Mouse (Mus musculus) stomach, adult 2 months (tissue): ENCODE data around the gene Fam166b. TPM values are rescaled to one million over a fixed set of nuclear protein-coding genes. Genes with fewer than 3 reads are reported as not detected.

Source experiments
- polyA plus RNA-seq: library from polyadenylated mRNA; depleted of rRNA; stranded (reverse); fragments of >200 nt; gene quantifications from 2 replicates; pipeline ENCODE4 v1.2.3, GENCODE M21; 2012; rRNA removed

Fam166b gene
- polyA plus RNA-seq: 0.10 and 0.21 TPM in 2 replicates

DNA sequence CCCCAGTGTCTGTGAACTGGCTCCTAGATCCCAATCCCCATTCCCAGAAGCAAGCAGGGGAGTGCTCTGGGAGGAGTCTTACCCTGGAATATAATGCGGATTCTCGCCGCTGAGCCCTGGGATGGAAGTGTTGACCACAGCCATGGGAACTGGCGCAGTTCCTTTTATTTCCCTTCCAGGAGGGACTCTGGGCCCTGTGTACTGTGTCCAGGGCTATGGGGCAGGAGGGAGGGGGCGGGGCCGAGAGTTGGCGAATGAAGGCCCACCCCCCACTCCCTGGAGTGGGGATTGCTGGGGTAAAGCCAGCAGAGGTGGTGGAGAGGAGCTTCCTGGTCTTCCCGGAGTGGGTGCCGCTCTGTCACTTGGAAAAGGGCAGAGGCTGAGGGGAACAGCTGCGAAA lies at the start of gene Fam166b:
Fam166b (minus strand) TSS at position 189 of the 400 bp plus-strand sequence.

DNA sequence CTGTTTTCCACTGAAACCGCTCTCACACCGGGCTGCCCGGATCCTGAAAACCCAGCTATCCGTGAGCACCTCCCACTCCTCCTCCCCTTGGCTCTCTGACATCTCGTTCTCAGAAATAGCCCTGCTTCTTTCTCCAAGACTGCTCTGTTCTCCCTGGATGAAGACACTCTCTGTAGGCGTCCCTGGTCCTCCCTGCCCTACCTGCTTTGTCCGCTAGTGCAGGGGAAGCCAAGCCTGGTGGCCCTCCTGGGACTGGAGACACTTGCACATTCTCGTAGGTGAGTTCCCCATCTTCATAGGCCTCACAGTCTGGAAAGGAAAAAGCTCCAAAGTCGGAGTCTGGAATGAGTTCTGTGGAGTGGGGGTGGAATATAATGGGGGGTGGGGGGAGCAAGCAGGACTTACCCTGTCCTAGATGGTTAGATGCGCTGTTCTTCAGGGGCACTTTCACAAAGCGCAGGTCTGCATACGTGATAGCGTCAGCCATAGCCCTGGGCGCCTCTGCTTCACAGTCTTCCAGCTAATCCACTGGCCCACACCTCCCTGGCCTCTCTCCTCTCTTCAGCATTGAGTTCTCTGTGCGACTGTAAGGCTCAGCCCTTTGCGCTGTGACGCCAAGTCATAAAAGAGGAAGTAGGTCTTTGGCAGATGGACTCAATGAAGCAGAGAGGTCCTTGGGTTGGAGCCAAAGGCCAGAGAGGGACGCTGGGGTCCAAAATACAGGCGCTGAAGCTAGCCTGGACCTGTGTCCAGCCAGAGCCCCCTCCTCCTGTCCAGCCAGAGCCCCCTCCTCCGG lies 25.3 kb upstream of the Fam166b start, which contains the start of gene Cd72:
Cd72 (minus strand) TSS at position 588 of the 796 bp plus-strand sequence.

DNA sequence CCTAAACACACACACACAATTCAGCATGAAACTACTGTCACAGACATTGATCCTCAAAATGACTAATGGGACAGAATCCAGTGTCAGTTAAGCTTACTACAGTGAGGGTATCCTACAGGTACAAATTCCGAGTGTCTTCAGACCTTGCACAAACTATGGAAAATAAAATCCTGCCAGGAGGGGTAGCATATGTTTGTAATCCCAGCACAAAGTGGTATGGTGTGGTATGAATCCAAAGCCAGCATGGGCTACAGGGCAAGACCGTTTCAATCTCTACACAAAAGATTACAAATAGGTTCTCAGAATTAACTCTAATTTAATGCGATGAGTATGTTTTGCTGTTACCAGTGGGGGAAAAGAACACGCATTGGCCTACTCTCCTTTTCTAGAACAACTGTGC lies 12.7 kb upstream of the Fam166b start, which contains the start of gene Tesk1:
Tesk1 (plus strand) TSS at position 301 of the 400 bp plus-strand sequence.

DNA sequence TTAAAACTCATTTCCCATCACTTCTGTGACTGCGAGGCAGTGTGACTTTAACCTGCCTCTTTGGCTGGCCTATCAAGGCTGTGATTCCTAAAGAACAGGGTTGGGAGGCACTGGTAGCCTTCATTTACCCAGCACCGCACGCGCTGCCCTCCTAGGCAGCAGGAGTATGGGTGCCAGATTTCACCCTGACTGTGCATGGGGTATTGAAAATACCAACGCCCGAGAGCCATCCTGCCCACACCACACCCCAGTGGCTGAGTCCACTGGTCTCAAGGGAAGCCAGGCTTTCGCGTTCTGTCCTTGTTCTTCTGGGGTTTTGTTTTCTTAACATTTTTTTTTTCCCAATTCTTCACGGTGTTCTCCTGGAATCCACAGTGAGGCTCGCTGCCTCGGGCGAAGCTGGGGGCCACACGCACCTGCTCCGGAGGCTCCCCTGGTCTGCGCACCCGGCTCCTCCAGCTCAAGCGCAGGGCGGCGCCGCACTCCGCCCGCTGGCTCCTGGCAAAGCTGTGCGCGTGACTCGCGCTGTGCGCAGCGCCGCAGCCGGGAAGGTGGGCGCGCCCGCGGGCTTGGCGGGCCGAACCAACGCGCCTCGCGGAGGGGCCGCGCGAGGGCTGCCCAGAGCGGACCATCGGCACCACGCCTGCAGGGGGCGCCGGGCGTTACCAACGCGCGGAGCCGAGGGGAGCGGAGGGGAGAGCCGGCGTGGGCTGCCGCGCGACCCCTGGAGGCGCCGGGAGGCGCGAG lies 47.4 kb downstream of the Fam166b start, which contains the start of gene Rusc2:
Rusc2 (plus strand) TSS at position 572 of the 747 bp plus-strand sequence.

Other genes with a start within 250 kb of the Fam166b start
- gene Atp8b5, start 162.0 kb downstream of the Fam166b start, polyA plus RNA-seq: 0.02 and 0.19 TPM in 2 replicates
- 15.3 and 18.5 TPM in 2 replicates for gene Rusc2, start 47.2 kb downstream of the Fam166b start, polyA plus RNA-seq
- gene Tesk1, start 12.8 kb upstream of the Fam166b start, polyA plus RNA-seq: 44.6 and 55.4 TPM in 2 replicates
- gene Cd72, start 25.5 kb upstream of the Fam166b start, polyA plus RNA-seq: 0.48 and 1.2 TPM in 2 replicates
- gene Sit1, start 54.6 kb upstream of the Fam166b start, polyA plus RNA-seq: not detected in 2 replicates
- 230 and 568 TPM in 2 replicates for gene Ccdc107, start 63.8 kb upstream of the Fam166b start, polyA plus RNA-seq
- gene Arhgef39, start 70.6 kb upstream of the Fam166b start, polyA plus RNA-seq: 17.0 and 20.2 TPM in 2 replicates
- 129 and 141 TPM in 2 replicates for gene Car9, start 77.8 kb upstream of the Fam166b start, polyA plus RNA-seq
- 135 and 141 TPM in 2 replicates for gene Tpm2, start 94.6 kb upstream of the Fam166b start, polyA plus RNA-seq
- gene Creb3, start 133.2 kb upstream of the Fam166b start, polyA plus RNA-seq: 81.6 and 105 TPM in 2 replicates
- 39.2 and 40.8 TPM in 2 replicates for gene Tln1, start 133.6 kb upstream of the Fam166b start, polyA plus RNA-seq
- gene Rgp1, start 149.6 kb upstream of the Fam166b start, polyA plus RNA-seq: 22.1 and 23.2 TPM in 2 replicates
- 8.4 and 9.4 TPM in 2 replicates for gene Gba2, start 149.7 kb upstream of the Fam166b start, polyA plus RNA-seq
- not detected in 2 replicates for gene Msmp, start 155.4 kb upstream of the Fam166b start, polyA plus RNA-seq
- 7.3 and 12.5 TPM in 2 replicates for gene Npr2, start 202.8 kb upstream of the Fam166b start, polyA plus RNA-seq
- gene Spag8, start 224.5 kb upstream of the Fam166b start, polyA plus RNA-seq: 0.19 and 0.75 TPM in 2 replicates
- gene Hint2, start 227.3 kb upstream of the Fam166b start, polyA plus RNA-seq: 43.0 and 58.4 TPM in 2 replicates
- 5.1 and 5.4 TPM in 2 replicates for gene Tmem8b, start 239.8 kb upstream of the Fam166b start, polyA plus RNA-seq
- 0.08 TPM in 1 of 2 replicates, not detected in the other for gene Fam221b, start 240.0 kb upstream of the Fam166b start, polyA plus RNA-seq